ENCODE assay signal across 30 mouse cellular contexts in genomic region chr16:86827645-86828044, GRCm38 (mm10).
DNase-seq lines count a peak whose midpoint lies in the region; ATAC-seq lines count a peak whose summit lies in the region.
"Had no signal": no experiment of that assay in that cellular context is flagged by ENCODE, and none has a peak within 500 bp of the region (broad histone marks: within the 10 kb centered on the region; RNA-seq: fewer than 3 reads in every experiment).

No protein-coding gene starts in this region.

- no peak overlapping the region for H3K4me2 ChIP-seq in hindbrain, embryonic 14.5 days (replicated peaks)
- no peak overlapping the region for H3K4me2 ChIP-seq in lung, embryonic 16.5 days (ENCODE audit: low read depth, low read length)
- H3K4me2 ChIP-seq: embryonic facial prominence, embryonic 13.5 days; forebrain, embryonic 12.5 days; heart, embryonic 12.5 days; limb, embryonic 13.5 days; liver, embryonic 12.5 days; midbrain, embryonic 12.5 days; neural tube, embryonic 12.5 days had no signal

- H3K9ac ChIP-seq in hindbrain, embryonic 14.5 days, result no peak overlapping the region
- no peak overlapping the region for H3K9ac ChIP-seq in lung, embryonic 16.5 days (ENCODE audit: low read length)
- H3K9ac ChIP-seq: embryonic facial prominence, embryonic 13.5 days; forebrain, embryonic 12.5 days; heart, embryonic 12.5 days; limb, embryonic 13.5 days; liver, embryonic 12.5 days; midbrain, embryonic 12.5 days; neural tube, embryonic 12.5 days had no signal

- peak; percentile 51; the same call in 1 of the 2 replicates for ATAC-seq in hindbrain, embryonic 14.5 days (ENCODE audit: low FRiP score)
- peak; percentile 81 for ATAC-seq in lung, embryonic 16.5 days (ENCODE audit: low read depth)
- ATAC-seq: CD4-positive, CD25-positive, alpha-beta regulatory T cell, adult 4 months; intestine, embryonic 16.5 days; liver, embryonic 12.5 days had no signal

- no peak overlapping the region for H3K4me3 ChIP-seq in hindbrain, embryonic 14.5 days (replicated peaks; ENCODE audit: low read length)
- no peak overlapping the region for H3K4me3 ChIP-seq in hindbrain, embryonic 10.5 days
- no peak overlapping the region for H3K4me3 ChIP-seq in lung, embryonic 16.5 days (ENCODE audit: low read length)
- H3K4me3 ChIP-seq: embryonic facial prominence, embryonic 13.5 days; erythroblast, embryonic 14.5 days; forebrain, embryonic 12.5 days; heart, embryonic 12.5 days; limb, embryonic 13.5 days; liver, embryonic 12.5 days; midbrain, embryonic 12.5 days; myocyte; neural tube, embryonic 12.5 days had no signal

- 68% methylated on average over 1 of the region's 1 CpGs for WGBS in hindbrain, embryonic 14.5 days
- 86% methylated on average over 1 of the region's 1 CpGs for WGBS in hindbrain, embryonic 10.5 days
- 18% methylated on average over 1 of the region's 1 CpGs for WGBS in lung, embryonic 16.5 days

- H3K9me3 ChIP-seq in hindbrain, embryonic 14.5 days (ENCODE audit: control insufficient read depth, low read length), result no peaks in the 10 kb centered on the region
- H3K9me3 ChIP-seq in hindbrain, embryonic 10.5 days, result no peaks in the 10 kb centered on the region
- H3K9me3 ChIP-seq in lung, embryonic 16.5 days (ENCODE audit: control insufficient read depth, low read length), result no peaks in the 10 kb centered on the region
- H3K9me3 ChIP-seq: embryonic facial prominence, embryonic 13.5 days; forebrain, embryonic 12.5 days; heart, embryonic 12.5 days; limb, embryonic 13.5 days; liver, embryonic 12.5 days; midbrain, embryonic 12.5 days; neural tube, embryonic 12.5 days had no signal

- no peaks in the 10 kb centered on the region for H3K4me1 ChIP-seq in hindbrain, embryonic 14.5 days (replicated peaks; ENCODE audit: control insufficient read depth, insufficient read depth, low read length)
- H3K4me1 ChIP-seq in hindbrain, embryonic 10.5 days (replicated peaks), result no peaks in the 10 kb centered on the region
- H3K4me1 ChIP-seq in lung, embryonic 16.5 days (replicated peaks; ENCODE audit: control insufficient read depth, insufficient read depth, low read length), result no peaks in the 10 kb centered on the region; the same call in 1 of the 2 replicates
- H3K4me1 ChIP-seq: embryonic facial prominence, embryonic 13.5 days; forebrain, embryonic 12.5 days; liver, embryonic 12.5 days; midbrain, embryonic 12.5 days; neural tube, embryonic 12.5 days had no signal

- DNase-seq in hindbrain, embryonic 14.5 days (ENCODE audit: low spot score), result no peak
- DNase-seq in hindbrain, embryonic 10.5 days (ENCODE audit: low spot score), result no peak
- DNase-seq in lung, postnatal 10 days, result no peak
- peak; percentile 5 for DNase-seq in retina, postnatal 1 day
- DNase-seq in retina, embryonic 14.5 days (ENCODE audit: low spot score), result no peak
- no peak for DNase-seq in frontal cortex, postnatal 25 days (ENCODE audit: low spot score in 2 of 2)
- DNase-seq: adrenal gland, postnatal 25 days; cerebellum, adult 8-10 months; cerebellum, postnatal 25 days; gastrocnemius, postnatal 25 days; heart, adult 18-20 months; heart, postnatal 10 days; kidney, adult 8-10 months; kidney, postnatal 4 days; lung, adult 18-20 months; thymus, adult 2 months; thymus, postnatal 36 days had no signal

- no peak overlapping the region for H3K27ac ChIP-seq in hindbrain, embryonic 14.5 days
- H3K27ac ChIP-seq in hindbrain, embryonic 10.5 days, result no peak overlapping the region
- H3K27ac ChIP-seq in lung, embryonic 16.5 days (ENCODE audit: low read length), result no peak overlapping the region
- H3K27ac ChIP-seq: embryonic facial prominence, embryonic 13.5 days; forebrain, embryonic 12.5 days; kidney, postnatal 0 days; limb, embryonic 13.5 days; liver, embryonic 12.5 days; midbrain, embryonic 12.5 days; neural tube, embryonic 12.5 days had no signal

- no peaks in the 10 kb centered on the region for H3K36me3 ChIP-seq in hindbrain, embryonic 14.5 days (replicated peaks; ENCODE audit: control insufficient read depth, insufficient read depth)
- H3K36me3 ChIP-seq in hindbrain, embryonic 10.5 days, result no peaks in the 10 kb centered on the region
- no peaks in the 10 kb centered on the region for H3K36me3 ChIP-seq in lung, embryonic 16.5 days (ENCODE audit: control insufficient read depth, insufficient read depth, low read length)
- H3K36me3 ChIP-seq: embryonic facial prominence, embryonic 13.5 days; forebrain, embryonic 12.5 days; heart, embryonic 12.5 days; limb, embryonic 13.5 days; liver, embryonic 12.5 days; midbrain, embryonic 12.5 days; neural tube, embryonic 12.5 days had no signal

- no peaks in the 10 kb centered on the region for H3K27me3 ChIP-seq in hindbrain, embryonic 14.5 days (ENCODE audit: control insufficient read depth, insufficient read depth, low read length)
- H3K27me3 ChIP-seq in hindbrain, embryonic 10.5 days (ENCODE audit: insufficient read depth, poor library complexity, severe bottlenecking), result no peaks in the 10 kb centered on the region
- H3K27me3 ChIP-seq in lung, embryonic 16.5 days (ENCODE audit: control insufficient read depth, insufficient read depth, low read depth, low read length), result no peaks in the 10 kb centered on the region
- H3K27me3 ChIP-seq: embryonic facial prominence, embryonic 13.5 days; forebrain, embryonic 12.5 days; heart, embryonic 12.5 days; limb, embryonic 13.5 days; liver, embryonic 12.5 days; midbrain, embryonic 12.5 days; neural tube, embryonic 12.5 days had no signal
